Mouse (Mus musculus): Measurements from ENCODE around the gene Phf14. TPM values are rescaled to one million over a fixed set of nuclear protein-coding genes. Genes with fewer than 3 reads are reported as not detected.

Gene Phf14
- polyA plus RNA-seq, 1 experiment, result 56.9 TPM

GRCm38 (mm10) chr6:12105144-12105543 is 197.5 kb downstream of the Phf14 start:
- H3K4me1 ChIP-seq (ENCODE audit: control insufficient read depth, insufficient read depth, low read length), result no peaks in the 10 kb centered on the region
- H3K36me3 ChIP-seq (ENCODE audit: control insufficient read depth, insufficient read depth, low read length, poor library complexity, severe bottlenecking), result no peaks in the 10 kb centered on the region
- H3K9me3 ChIP-seq (replicated peaks; ENCODE audit: control insufficient read depth, insufficient read depth, low read length, poor library complexity, severe bottlenecking), result peaks cover 2% of the 10 kb centered on the region
- no peak for TF ChIP-seq EP300 (IDR thresholded peaks at IDR 0.05; ENCODE audit: insufficient read depth, low read depth, low read length)
- TF ChIP-seq CTCF (IDR thresholded peaks at IDR 0.05; ENCODE audit: low read depth, low read length), result no peak
- no peak for TF ChIP-seq POLR2A (IDR thresholded peaks at IDR 0.05; ENCODE audit: insufficient read depth, low read length)
- no peak overlapping the region for H3K27ac ChIP-seq (ENCODE audit: insufficient read depth, low read length)
- H3K4me3 ChIP-seq (ENCODE audit: low read depth, low read length), result no peak overlapping the region
- H3K27me3 ChIP-seq (ENCODE audit: control insufficient read depth, insufficient read depth, low read length, poor library complexity, severe bottlenecking), result no peaks in the 10 kb centered on the region
- H3K9ac ChIP-seq (ENCODE audit: low read depth, poor library complexity, severe bottlenecking), result no peak overlapping the region

GRCm38 (mm10) chr6:12107326-12107725 is 199.7 kb downstream of the Phf14 start:
- TF ChIP-seq EP300 (IDR thresholded peaks at IDR 0.05; ENCODE audit: insufficient read depth, low read depth, low read length) (peak; percentile 29; the same call in 1 of the 2 replicates), POLR2A (IDR thresholded peaks at IDR 0.05; ENCODE audit: insufficient read depth, low read length) (no peak), CTCF (IDR thresholded peaks at IDR 0.05; ENCODE audit: low read depth, low read length) (no peak)
- Histone ChIP-seq H3K4me3 (ENCODE audit: low read depth, low read length) (no peak overlapping the region), H3K36me3 (ENCODE audit: control insufficient read depth, insufficient read depth, low read length, poor library complexity, severe bottlenecking) (no peaks in the 10 kb centered on the region), H3K27ac (ENCODE audit: insufficient read depth, low read length) (peak overlapping the region; percentile 95), H3K9ac (ENCODE audit: low read depth, poor library complexity, severe bottlenecking) (no peak overlapping the region), H3K4me1 (ENCODE audit: control insufficient read depth, insufficient read depth, low read length) (no peaks in the 10 kb centered on the region), H3K27me3 (ENCODE audit: control insufficient read depth, insufficient read depth, low read length, poor library complexity, severe bottlenecking) (no peaks in the 10 kb centered on the region), H3K9me3 (replicated peaks; ENCODE audit: control insufficient read depth, insufficient read depth, low read length, poor library complexity, severe bottlenecking) (peaks cover 2% of the 10 kb centered on the region)

GRCm38 (mm10) chr6:12107786-12108185 is 200.2 kb downstream of the Phf14 start:
- no peaks in the 10 kb centered on the region for H3K36me3 ChIP-seq (ENCODE audit: control insufficient read depth, insufficient read depth, low read length, poor library complexity, severe bottlenecking)
- TF ChIP-seq EP300 (IDR thresholded peaks at IDR 0.05; ENCODE audit: insufficient read depth, low read depth, low read length) (peak; percentile 88), CTCF (IDR thresholded peaks at IDR 0.05; ENCODE audit: low read depth, low read length) (no peak), POLR2A (IDR thresholded peaks at IDR 0.05; ENCODE audit: insufficient read depth, low read length) (no peak)
- peak overlapping the region; percentile 95 for H3K27ac ChIP-seq (ENCODE audit: insufficient read depth, low read length)
- no peak overlapping the region for H3K4me3 ChIP-seq (ENCODE audit: low read depth, low read length)
- H3K4me1 ChIP-seq (ENCODE audit: control insufficient read depth, insufficient read depth, low read length), result no peaks in the 10 kb centered on the region
- H3K9ac ChIP-seq (ENCODE audit: low read depth, poor library complexity, severe bottlenecking), result no peak overlapping the region
- H3K27me3 ChIP-seq (ENCODE audit: control insufficient read depth, insufficient read depth, low read length, poor library complexity, severe bottlenecking), result no peaks in the 10 kb centered on the region
- peaks cover 2% of the 10 kb centered on the region for H3K9me3 ChIP-seq (replicated peaks; ENCODE audit: control insufficient read depth, insufficient read depth, low read length, poor library complexity, severe bottlenecking)

- Histone ChIP-seq H3K4me1 (ENCODE audit: control insufficient read depth, insufficient read depth, low read length) (peaks cover 2% of the 10 kb centered on the region), H3K27me3 (ENCODE audit: control insufficient read depth, insufficient read depth, low read length, poor library complexity, severe bottlenecking) (no peaks in the 10 kb centered on the region), H3K9ac (ENCODE audit: low read depth, poor library complexity, severe bottlenecking) (no peak overlapping the region), H3K9me3 (replicated peaks; ENCODE audit: control insufficient read depth, insufficient read depth, low read length, poor library complexity, severe bottlenecking) (no peaks in the 10 kb centered on the region), H3K4me3 (ENCODE audit: low read depth, low read length) (no peak overlapping the region), H3K27ac (ENCODE audit: insufficient read depth, low read length) (no peak overlapping the region), H3K36me3 (ENCODE audit: control insufficient read depth, insufficient read depth, low read length, poor library complexity, severe bottlenecking) (no peaks in the 10 kb centered on the region)
- TF ChIP-seq POLR2A (IDR thresholded peaks at IDR 0.05; ENCODE audit: insufficient read depth, low read length) (no peak), CTCF (IDR thresholded peaks at IDR 0.05; ENCODE audit: low read depth, low read length) (no peak), EP300 (IDR thresholded peaks at IDR 0.05; ENCODE audit: insufficient read depth, low read depth, low read length) (no peak)
Measured at GRCm38 (mm10) chr6:12116926-12117818, 209.6 kb downstream of the Phf14 start.

- H3K36me3 ChIP-seq (ENCODE audit: control insufficient read depth, insufficient read depth, low read length, poor library complexity, severe bottlenecking), result no peaks in the 10 kb centered on the region
- TF ChIP-seq POLR2A (IDR thresholded peaks at IDR 0.05; ENCODE audit: insufficient read depth, low read length), result no peak
- TF ChIP-seq EP300 (IDR thresholded peaks at IDR 0.05; ENCODE audit: insufficient read depth, low read depth, low read length), result no peak
- no peak for TF ChIP-seq CTCF (IDR thresholded peaks at IDR 0.05; ENCODE audit: low read depth, low read length)
Measured at GRCm38 (mm10) chr6:12117819-12118570, 210.4 kb downstream of the Phf14 start.

More at GRCm38 (mm10) chr6:12117819-12118570, 210.4 kb downstream of the Phf14 start:
- Histone ChIP-seq H3K4me1 (ENCODE audit: control insufficient read depth, insufficient read depth, low read length) (peaks cover 2% of the 10 kb centered on the region), H3K4me3 (ENCODE audit: low read depth, low read length) (no peak overlapping the region), H3K9ac (ENCODE audit: low read depth, poor library complexity, severe bottlenecking) (no peak overlapping the region), H3K9me3 (replicated peaks; ENCODE audit: control insufficient read depth, insufficient read depth, low read length, poor library complexity, severe bottlenecking) (no peaks in the 10 kb centered on the region), H3K27me3 (ENCODE audit: control insufficient read depth, insufficient read depth, low read length, poor library complexity, severe bottlenecking) (no peaks in the 10 kb centered on the region), H3K27ac (ENCODE audit: insufficient read depth, low read length) (no peak overlapping the region)
